Mouse (Mus musculus): ENCODE measurements at regions not wholly inside any gene's neighbourhood (a gene's known extent, or its start where the extent isn't known, plus 50 kb on each side); places are given as distances from the start of the nearest gene placed in this dataset.

DNA sequence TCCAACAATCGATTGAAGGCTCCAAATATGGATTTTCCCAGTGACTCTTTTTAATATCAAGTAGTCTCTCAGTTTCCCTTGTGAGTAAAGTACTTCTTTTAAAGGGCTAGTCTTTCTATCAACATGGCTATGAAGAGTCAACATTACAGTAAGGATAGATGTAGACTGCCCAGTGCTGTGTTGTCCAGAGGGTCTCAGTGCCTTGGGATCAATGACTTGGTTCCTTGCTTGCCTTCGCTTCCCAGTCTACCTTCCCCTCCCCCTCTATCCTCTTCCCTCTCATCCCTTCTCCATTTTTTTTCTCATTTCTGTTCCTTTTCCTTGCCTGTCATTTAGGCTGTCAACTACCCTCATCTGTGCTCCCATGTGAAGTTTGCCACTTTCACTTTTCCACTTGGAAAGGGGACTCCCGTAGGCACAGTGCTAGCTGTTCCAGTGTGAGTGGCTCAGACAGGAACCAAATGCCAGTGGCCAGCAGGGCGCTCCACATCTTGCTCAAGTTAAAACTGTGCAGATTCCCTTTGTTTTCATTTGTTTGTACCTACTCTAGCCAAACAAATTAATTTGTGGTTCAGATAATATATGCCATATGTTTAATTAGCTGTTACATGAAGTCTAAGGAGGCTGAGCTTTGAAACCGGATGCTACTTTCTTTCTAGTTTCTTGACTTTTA lies 608.9 kb downstream of the Lmo4 start:
- no peak overlapping the region for H3K9ac ChIP-seq (replicated peaks; ENCODE audit: low read depth)
- TF ChIP-seq CTCF (IDR thresholded peaks at IDR 0.05) = no peak; the same call in 1 of the 2 replicates
- no peak for TF ChIP-seq EP300 (IDR thresholded peaks at IDR 0.05)
- no peak overlapping the region for H3K27ac ChIP-seq (ENCODE audit: low read length)
- H3K4me3 ChIP-seq (ENCODE audit: low read depth, low read length) = no peak overlapping the region
- 57% methylated on average over 5 of the region's 5 CpGs for WGBS
- no peaks in the 10 kb centered on the region; the same call in 1 of the 2 replicates for H3K4me1 ChIP-seq (ENCODE audit: insufficient read depth, low read depth, low read length)
- H3K9me3 ChIP-seq (ENCODE audit: low read length) = no peaks in the 10 kb centered on the region
- no peak overlapping the region for H3K4me2 ChIP-seq (replicated peaks; ENCODE audit: low read depth, low read length)
- no peaks in the 10 kb centered on the region for H3K36me3 ChIP-seq (ENCODE audit: insufficient read depth, low read length)
- no peak for DNase-seq (ENCODE audit: low spot score)
- H3K27me3 ChIP-seq (replicated peaks; ENCODE audit: insufficient read depth, low read length) = no peaks in the 10 kb centered on the region
- ATAC-seq = 0 out of 2 replicates have a peak, but pooled peaks have one; percentile 44

DNA sequence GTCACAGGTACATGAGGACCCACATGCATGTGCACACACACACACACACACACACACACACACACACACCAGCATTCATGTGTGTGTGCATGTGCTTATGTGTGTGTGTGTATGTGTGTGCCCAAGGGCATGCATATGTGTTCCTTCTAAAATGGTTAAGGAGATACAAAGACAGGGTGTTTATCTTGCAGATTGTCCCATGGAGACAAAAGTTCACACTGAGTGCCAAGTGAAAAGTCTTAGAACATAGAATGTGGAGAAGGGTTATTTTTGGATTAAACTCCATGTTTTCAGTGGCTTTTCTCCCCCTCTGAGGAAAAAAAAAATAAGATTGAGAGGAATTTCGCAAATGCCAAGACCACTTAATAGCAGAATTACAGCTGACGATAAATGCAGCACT lies 609.9 kb downstream of the Lmo4 start:
- no peak overlapping the region for H3K9ac ChIP-seq (replicated peaks; ENCODE audit: low read depth)
- TF ChIP-seq EP300 (IDR thresholded peaks at IDR 0.05) = no peak
- no peak for TF ChIP-seq CTCF (IDR thresholded peaks at IDR 0.05)
- no peaks in the 10 kb centered on the region for H3K9me3 ChIP-seq (ENCODE audit: low read length)
- H3K27ac ChIP-seq (ENCODE audit: low read length) = no peak overlapping the region
- H3K4me1 ChIP-seq (ENCODE audit: insufficient read depth, low read depth, low read length) = no peaks in the 10 kb centered on the region; the same call in 1 of the 2 replicates
- no peak overlapping the region for H3K4me3 ChIP-seq (ENCODE audit: low read depth, low read length)
- no peak overlapping the region for H3K4me2 ChIP-seq (replicated peaks; ENCODE audit: low read depth, low read length)
- no peaks in the 10 kb centered on the region for H3K36me3 ChIP-seq (ENCODE audit: insufficient read depth, low read length)
- no peaks in the 10 kb centered on the region for H3K27me3 ChIP-seq (replicated peaks; ENCODE audit: insufficient read depth, low read length)
- DNase-seq (ENCODE audit: low spot score) = peak; percentile 18
- WGBS = 44% methylated on average over 2 of the region's 2 CpGs
- ATAC-seq = no peak

DNA sequence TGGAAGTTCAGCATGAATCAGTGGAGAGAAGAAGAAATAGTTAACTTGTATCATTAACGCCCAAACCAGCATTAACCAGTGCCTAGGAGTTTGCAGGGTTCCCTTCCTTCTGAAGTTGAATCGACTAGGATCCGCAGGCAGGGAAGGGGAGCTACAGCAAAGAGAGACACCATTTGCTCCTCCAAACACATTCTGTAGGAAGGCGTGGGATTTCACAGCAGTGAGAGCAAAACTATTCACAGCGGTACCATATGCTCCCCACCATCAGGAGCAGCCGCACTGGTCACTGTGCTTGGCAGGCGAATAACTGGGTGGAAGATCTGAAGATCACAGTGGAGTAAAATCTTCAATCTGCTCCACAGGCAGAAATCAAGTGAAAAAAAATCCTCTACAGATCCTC lies 610.3 kb downstream of the Lmo4 start:
- Histone ChIP-seq H3K36me3 (ENCODE audit: insufficient read depth, low read length) (no peaks in the 10 kb centered on the region), H3K4me2 (replicated peaks; ENCODE audit: low read depth, low read length) (no peak overlapping the region), H3K9ac (replicated peaks; ENCODE audit: low read depth) (no peak overlapping the region), H3K4me3 (ENCODE audit: low read depth, low read length) (no peak overlapping the region), H3K27me3 (replicated peaks; ENCODE audit: insufficient read depth, low read length) (no peaks in the 10 kb centered on the region), H3K27ac (ENCODE audit: low read length) (no peak overlapping the region), H3K4me1 (ENCODE audit: insufficient read depth, low read depth, low read length) (no peaks in the 10 kb centered on the region; the same call in 1 of the 2 replicates), H3K9me3 (ENCODE audit: low read length) (no peaks in the 10 kb centered on the region)
- DNase-seq (ENCODE audit: low spot score) (no peak), ATAC-seq (no peak)
- 65% methylated on average over 7 of the region's 7 CpGs for WGBS
- TF ChIP-seq EP300 (IDR thresholded peaks at IDR 0.05) (no peak), CTCF (IDR thresholded peaks at IDR 0.05) (no peak)

DNA sequence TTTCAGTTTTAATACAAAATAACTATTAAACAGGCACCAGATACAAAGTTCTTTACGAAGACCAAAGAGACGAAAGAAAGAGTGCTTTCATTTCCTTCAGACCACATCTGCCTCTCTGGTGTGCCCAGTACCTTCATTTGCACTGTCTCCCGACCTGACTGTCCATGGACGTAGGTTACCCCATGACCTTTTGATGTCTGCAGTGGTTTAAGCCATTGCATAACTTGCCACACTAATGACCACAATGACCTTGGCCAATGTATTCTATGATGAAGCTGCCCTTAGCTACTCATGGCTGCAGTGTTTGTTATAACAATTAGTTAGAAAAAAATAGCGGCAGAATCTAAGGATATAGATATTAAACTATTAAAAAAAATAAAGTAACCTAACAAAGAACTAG lies 618.4 kb downstream of the Lmo4 start:
- Histone ChIP-seq H3K27ac (ENCODE audit: low read length) (no peak overlapping the region), H3K4me3 (ENCODE audit: low read depth, low read length) (no peak overlapping the region), H3K4me2 (replicated peaks; ENCODE audit: low read depth, low read length) (no peak overlapping the region), H3K36me3 (ENCODE audit: insufficient read depth, low read length) (no peaks in the 10 kb centered on the region), H3K9me3 (ENCODE audit: low read length) (no peaks in the 10 kb centered on the region), H3K9ac (replicated peaks; ENCODE audit: low read depth) (no peak overlapping the region), H3K4me1 (ENCODE audit: insufficient read depth, low read depth, low read length) (no peaks in the 10 kb centered on the region), H3K27me3 (replicated peaks; ENCODE audit: insufficient read depth, low read length) (no peaks in the 10 kb centered on the region)
- no peak for ATAC-seq
- TF ChIP-seq CTCF (IDR thresholded peaks at IDR 0.05) (no peak), EP300 (IDR thresholded peaks at IDR 0.05) (no peak)
- DNase-seq (ENCODE audit: low spot score) = no peak
- 83% methylated on average over 5 of the region's 5 CpGs for WGBS

DNA sequence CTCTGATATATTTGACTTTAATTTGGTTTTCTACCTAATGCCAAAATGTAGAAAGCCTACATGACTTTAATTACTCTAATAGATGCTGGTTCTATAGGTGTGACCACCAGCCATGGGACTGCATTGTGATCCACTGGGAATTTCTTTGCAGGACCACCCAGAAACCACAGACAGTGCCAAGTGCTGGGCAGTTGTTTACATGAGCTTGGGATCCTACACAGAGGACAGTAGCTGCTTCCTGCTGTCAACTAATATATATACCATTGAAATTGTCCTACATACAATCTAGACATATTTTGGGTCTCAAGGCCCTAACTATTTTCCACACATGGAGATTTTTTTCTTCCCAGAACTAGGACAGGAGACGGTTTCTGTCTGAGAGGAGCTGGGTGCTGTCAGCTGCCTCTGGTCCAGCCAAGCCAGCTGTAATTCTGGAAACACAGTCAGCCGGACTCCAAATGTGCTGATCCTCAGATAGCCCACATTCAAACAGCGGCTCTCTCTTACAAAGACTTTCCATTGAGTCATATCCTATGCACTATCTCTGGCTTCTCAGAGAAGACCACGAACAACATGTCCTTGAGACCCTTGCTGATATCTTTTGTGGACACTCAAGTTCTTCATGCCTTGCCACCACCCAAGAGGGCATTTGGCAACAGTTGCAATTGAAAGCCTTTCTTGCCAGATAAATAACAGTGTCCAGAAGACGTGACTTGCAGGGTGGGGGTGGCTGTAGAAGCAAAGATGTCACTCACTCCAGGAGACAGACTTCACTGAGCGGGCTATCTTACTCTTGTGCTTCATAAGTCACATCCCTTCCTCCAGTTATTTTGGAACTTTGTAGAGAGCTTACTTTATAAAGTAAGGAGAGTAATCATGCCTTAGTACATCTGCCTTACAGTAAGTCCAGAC lies 620.1 kb downstream of the Lmo4 start:
- H3K4me2 ChIP-seq (replicated peaks; ENCODE audit: low read depth, low read length) = no peak overlapping the region
- H3K9ac ChIP-seq (replicated peaks; ENCODE audit: low read depth) = no peak overlapping the region
- H3K4me1 ChIP-seq (ENCODE audit: insufficient read depth, low read depth, low read length) = no peaks in the 10 kb centered on the region
- TF ChIP-seq EP300 (IDR thresholded peaks at IDR 0.05) (no peak), CTCF (IDR thresholded peaks at IDR 0.05) (no peak)
- no peaks in the 10 kb centered on the region for H3K27me3 ChIP-seq (replicated peaks; ENCODE audit: insufficient read depth, low read length)
- no peaks in the 10 kb centered on the region for H3K9me3 ChIP-seq (ENCODE audit: low read length)
- H3K36me3 ChIP-seq (ENCODE audit: insufficient read depth, low read length) = no peaks in the 10 kb centered on the region
- WGBS = 56% methylated on average over 6 of the region's 6 CpGs
- H3K4me3 ChIP-seq (ENCODE audit: low read depth, low read length) = no peak overlapping the region
- no peak for DNase-seq (ENCODE audit: low spot score)
- no peak overlapping the region for H3K27ac ChIP-seq (ENCODE audit: low read length)
- peak; percentile 23; the same call in 1 of the 2 replicates for ATAC-seq

DNA sequence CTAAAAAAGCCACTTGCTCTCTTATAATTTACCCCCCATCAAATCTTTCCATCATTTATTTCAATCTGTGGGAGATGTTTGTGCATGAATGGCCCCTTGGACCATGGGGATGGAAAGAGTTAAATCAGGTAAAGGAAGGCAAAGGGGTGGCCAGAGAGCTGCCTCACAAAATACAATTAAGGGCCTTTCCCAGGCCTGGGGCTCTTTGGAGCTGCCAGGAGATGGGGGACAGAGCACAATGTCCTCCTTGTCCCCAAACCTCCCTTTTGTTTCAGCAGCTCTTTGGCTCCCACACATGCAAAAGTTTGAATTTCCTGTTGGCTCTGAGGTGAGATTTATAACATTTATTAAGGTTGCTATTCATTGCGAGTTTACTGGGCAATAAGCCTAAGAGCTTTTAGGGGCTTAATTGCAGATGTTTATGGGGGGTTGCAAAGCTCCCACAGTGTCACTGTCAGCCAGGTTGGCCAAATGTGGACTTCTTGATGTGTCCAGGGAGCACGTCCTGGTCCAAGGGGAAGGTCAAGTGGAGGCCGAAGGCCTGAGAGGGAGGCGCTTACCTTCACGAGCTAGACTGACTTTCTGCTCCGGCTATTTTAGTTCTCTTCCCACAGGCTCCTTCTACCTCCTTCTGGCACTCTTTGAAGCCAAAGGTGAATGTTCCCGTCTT lies 628.5 kb downstream of the Lmo4 start:
- no peak overlapping the region for H3K4me3 ChIP-seq (ENCODE audit: low read depth, low read length)
- H3K27ac ChIP-seq (ENCODE audit: low read length) = no peak overlapping the region
- no peak overlapping the region for H3K9ac ChIP-seq (replicated peaks; ENCODE audit: low read depth)
- no peak for TF ChIP-seq EP300 (IDR thresholded peaks at IDR 0.05)
- TF ChIP-seq CTCF (IDR thresholded peaks at IDR 0.05) = no peak
- no peaks in the 10 kb centered on the region for H3K36me3 ChIP-seq (ENCODE audit: insufficient read depth, low read length)
- 74% methylated on average over 7 of the region's 7 CpGs for WGBS
- no peak for DNase-seq (ENCODE audit: low spot score)
- H3K27me3 ChIP-seq (replicated peaks; ENCODE audit: insufficient read depth, low read length) = no peaks in the 10 kb centered on the region
- no peak overlapping the region for H3K4me2 ChIP-seq (replicated peaks; ENCODE audit: low read depth, low read length)
- H3K4me1 ChIP-seq (ENCODE audit: insufficient read depth, low read depth, low read length) = no peaks in the 10 kb centered on the region
- no peaks in the 10 kb centered on the region for H3K9me3 ChIP-seq (ENCODE audit: low read length)
- ATAC-seq = no peak

All from lung, postnatal 0 days (tissue).